Mouse (Mus musculus): Measurements from ENCODE around the gene Sprn.

- peak; percentile 35; the same call in 1 of the 2 replicates for TF ChIP-seq CTCF (IDR thresholded peaks at IDR 0.05)
- peak; percentile 93 for TF ChIP-seq EP300 (IDR thresholded peaks at IDR 0.05)
Measured at GRCm38 (mm10) chr7:140115583-140116328, 38.9 kb downstream of the Sprn start, which contains the start of gene Paox.
